Mouse (Mus musculus) hindbrain, embryonic 16.5 days (tissue): ENCODE data around the gene Gpr33. TPM values are rescaled to one million over a fixed set of nuclear protein-coding genes. Genes with fewer than 3 reads are reported as not detected.

Experiments
- polyA plus RNA-seq: library from polyadenylated mRNA; unstranded; fragments of >200 nt; fragmentation: Nextera tagmentation; extraction: Ambion mirVana; gene quantifications from 2 replicates; pipeline ENCODE4 v1.2.1, GENCODE M21; 2015

The Gpr33 gene
- polyA plus RNA-seq, 1 experiment from 2014 or later = not detected

Other genes with a start within 250 kb of the Gpr33 start
- gene Hectd1, start 198.5 kb downstream of the Gpr33 start, polyA plus RNA-seq = 31.3 and 33.3 TPM in 2 replicates
- gene Heatr5a, start 56.7 kb downstream of the Gpr33 start, polyA plus RNA-seq = 5.0 and 5.9 TPM in 2 replicates
- gene Dtd2, start 21.6 kb downstream of the Gpr33 start, polyA plus RNA-seq = 19.5 and 20.3 TPM in 2 replicates
- gene Nubpl, start 69.7 kb upstream of the Gpr33 start, polyA plus RNA-seq = 7.5 and 8.7 TPM in 2 replicates